Mouse (Mus musculus) brain, embryonic 18.5 days (tissue): Measurements from ENCODE around the gene Gm7073.

ENCODE experiments used
- DNase-seq: peaks from one replicate; pipeline ENCODE4 v3.0.0-alpha.2; 2012; ENCODE audit warnings: low read depth, low spot score

The Gm7073 gene

DNA sequence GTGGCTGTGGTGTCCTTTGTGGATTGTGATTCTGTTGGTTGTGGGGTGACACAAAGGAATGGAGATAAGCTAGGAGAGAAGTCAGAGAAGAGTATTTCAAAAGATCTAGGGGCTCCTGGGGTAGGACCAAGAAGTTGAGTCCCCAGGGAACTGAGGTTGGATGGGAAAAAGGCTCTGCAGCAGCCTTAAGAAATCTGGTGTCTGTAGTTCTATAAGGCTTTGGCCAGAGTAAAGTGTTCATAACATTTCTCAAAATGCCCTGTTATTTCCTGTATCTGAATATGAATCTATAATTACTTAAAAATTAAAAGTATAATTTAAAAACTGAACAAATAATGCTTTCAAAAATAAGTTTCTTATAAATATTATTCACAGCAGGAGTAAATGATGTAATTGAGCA, at the start of gene Gm7073:
Gene Gm7073, minus strand, starts transcription at position 101 of the 400 bp plus-strand sequence.
- DNase-seq: no peak

DNA sequence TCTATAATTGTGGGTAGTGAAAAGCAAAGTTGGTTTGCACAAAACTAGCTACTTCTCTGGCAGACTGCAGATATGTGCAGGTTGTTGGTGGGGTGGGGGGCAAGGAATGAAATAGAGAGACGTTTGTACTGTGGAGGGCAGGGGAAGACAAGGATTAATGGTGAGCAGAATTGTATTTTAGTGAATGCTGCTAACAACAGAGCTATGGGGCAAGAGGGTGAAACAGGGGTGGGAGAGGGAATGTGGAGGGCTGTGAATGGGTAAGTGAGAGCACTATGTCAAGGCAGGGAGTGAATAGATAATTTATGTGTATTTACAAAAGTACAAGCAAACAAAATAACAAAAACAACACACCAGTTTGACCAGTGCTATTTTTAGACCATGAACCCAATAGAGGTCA, 31.5 kb upstream of the Gm7073 start:
- no peak for DNase-seq

DNA sequence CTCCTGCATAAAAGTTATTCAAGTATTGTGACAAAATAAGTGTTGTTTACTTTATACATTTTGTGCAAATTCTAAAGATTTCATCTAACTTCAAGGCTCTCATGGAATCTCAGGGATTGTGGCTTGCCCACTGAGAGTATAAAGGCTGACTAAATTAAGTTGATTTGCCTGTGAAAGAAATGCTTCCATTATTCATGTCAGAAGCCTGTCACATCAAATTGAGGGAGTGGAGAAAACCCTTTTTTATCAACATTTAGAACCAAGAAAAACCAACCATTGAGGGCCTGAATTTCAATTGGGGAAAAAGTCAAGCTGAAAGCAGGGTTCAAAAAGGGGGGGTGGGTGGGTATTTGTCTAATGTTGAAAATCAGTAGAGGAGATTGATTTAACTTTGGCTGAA, 30.0 kb upstream of the Gm7073 start:
- no peak for DNase-seq

DNA sequence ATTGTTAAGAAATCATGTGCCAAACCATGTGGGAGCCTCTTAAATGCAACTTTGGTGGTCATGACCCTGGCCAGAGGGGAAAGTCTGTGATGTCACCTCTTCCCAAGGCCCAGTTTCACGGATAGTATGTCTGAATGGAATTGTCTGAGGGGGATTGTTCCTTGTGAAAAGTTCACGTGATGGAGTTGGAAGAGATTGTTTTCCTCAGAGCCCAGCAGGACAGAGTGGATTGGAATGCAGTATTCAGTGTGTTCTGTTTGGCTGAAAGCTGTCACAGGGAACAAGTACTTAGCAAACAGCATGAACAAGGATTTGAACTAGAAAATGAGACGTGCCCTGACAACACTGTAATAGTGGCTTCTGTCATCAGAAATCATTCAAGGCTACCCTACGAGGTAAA, 16.2 kb upstream of the Gm7073 start:
- DNase-seq: no peak

DNA sequence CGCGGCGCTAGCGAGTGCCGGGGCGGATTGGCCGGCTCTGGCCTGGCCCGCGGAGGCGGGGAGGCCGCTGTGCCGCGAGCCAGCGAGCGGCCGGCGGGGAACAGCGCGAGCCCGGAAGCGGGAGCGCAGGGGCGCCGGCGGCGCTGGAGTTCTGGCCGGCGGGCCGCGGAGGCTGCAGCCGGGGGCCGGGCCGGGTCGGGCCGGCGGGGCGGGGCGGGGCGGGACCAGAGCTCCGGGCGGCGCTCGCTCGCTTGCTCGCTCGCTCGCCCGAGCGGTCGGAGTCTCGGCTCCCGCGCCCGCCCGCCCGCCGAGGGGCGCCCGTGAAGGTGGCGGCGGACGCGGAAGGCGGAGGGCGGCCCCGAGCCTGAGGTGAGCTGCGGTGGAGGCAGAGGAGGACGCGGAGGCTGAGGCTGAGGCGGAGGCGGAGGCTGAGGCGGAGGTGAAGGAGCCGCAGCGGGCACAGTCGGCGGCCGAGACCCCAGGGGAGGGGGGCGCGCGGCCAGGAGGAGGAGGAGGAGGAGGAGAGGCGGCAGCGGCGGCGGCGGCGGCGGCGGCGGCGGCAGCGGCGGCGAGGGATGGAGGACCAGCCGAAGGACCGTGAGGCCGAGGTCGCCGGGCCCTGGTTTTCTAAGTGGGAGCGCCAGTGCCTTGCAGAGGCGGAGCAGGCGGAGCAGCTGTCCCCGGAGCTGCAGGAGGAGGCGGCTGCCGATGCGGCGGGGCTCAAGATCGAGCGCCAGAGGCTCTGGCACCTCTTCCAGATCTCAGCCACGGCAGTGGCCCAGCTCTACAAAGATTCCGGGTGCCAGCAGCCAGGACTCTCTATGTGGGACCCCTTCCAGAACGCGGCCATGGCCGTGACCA, 8.6 kb upstream of the Gm7073 start:
- DNase-seq: no peak

DNA sequence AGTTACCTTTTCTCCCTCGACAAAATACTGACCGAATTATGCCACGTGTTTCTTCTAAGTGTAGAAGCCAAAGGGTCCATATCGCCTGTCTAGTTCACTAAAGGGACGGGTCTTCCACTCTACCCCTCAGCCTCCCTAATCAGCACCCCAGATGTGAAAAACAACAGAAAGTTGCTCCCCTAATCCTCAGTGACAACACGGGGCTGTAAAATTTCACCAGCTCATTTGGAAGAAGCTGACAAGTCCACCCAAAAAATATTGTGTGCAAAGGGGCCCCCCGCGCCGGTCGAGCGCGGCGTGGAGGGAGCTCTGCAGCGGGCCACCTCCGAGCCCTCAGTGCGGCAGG, 8.0 kb upstream of the Gm7073 start:
- no peak for DNase-seq

DNA sequence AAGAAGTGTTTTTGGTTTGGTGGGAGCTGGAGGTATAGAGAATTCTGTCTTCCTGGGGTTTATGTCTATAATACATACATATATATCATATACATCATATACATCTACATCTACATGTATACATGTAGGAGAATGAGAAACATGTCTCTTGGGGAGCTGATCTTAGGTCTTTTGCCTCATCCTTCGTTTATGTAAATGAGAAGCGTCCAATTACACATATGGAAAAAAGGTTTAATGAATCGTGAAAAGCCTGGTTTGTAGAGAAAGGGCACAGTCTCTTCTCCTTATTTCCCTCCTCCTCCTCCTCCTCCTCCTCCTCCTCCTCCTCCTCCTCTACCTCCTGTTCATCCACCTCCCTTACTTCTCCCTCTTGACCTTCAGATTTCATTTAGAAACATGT, 6.9 kb upstream of the Gm7073 start:
- DNase-seq: no peak

DNA sequence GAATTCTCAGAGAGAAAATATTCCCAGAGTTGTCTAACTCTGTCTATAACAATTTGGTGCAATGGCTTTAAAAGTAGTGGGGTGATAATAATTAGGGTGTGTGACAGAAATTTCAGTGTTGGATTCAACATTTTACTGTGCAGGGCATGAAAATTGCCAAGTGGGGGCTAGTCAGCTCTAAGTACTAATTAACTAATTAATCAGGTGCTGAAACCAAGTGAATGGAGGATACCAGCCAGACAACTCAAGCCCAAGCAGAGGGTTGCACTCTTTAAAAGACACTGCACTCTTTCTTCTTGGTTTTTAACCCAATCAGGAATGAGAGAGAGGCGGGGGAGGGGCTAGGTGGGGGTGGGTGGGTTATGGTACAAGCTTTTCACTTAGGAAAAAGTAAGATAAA, 6.4 kb upstream of the Gm7073 start:
- no peak for DNase-seq

DNA sequence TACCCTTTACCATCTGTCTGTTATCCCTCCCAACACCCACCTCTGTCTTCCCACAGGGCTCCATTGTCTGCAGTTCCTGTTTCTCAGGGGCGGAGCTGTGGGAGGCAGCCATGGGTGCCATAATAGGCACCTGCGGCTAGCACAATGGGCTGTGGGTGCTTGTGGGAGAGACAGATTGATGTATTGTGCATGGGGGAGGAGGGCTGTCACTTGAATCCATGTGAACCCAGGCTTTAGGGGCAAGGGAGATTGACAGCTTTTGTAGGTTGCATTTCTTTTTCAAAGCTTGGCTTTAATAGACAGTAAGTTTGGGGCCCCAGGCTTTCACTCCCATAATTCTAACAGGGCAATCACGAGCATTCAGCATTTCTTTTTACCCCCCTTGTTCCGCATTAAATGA, 5.0 kb upstream of the Gm7073 start:
- no peak for DNase-seq

DNA sequence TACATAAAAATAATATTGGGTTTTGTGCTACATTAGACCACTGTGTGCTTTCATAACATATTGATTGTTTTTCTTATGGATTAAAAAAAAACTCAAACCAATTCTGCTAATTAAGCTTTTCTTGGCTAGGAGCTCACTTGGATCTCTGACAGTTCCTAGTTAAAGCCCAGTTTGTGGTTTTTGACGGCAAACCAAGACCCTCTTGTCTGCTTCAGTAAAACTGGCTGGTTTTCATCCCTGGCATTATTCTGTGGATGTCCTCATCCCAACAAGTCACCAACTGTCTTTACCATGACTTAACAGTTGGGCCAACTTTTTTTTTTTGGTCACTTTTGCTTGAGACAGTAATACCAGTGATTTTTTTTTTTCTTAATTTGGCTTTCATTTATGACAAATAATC, 3.9 kb upstream of the Gm7073 start:
- no peak for DNase-seq

DNA sequence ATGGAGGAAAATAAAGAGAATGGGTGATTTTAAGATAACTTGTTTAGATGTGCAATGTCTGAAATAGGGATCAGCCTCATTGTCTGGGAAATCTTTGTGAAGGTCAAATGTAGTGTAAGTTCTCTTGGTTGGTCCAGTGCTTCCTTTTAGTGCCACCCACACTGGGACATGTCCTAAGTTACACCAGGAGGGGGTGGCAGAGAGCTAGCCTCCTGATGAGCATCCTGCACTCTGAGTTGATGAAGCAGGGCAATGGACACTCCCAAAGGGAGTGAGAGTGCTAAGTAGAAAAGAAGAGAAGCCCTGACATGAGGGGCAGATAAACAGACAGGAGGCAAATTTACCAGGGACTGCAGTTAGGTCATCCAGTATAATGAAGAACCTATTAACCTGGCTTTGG, 35.1 kb downstream of the Gm7073 start:
- DNase-seq: no peak

DNA sequence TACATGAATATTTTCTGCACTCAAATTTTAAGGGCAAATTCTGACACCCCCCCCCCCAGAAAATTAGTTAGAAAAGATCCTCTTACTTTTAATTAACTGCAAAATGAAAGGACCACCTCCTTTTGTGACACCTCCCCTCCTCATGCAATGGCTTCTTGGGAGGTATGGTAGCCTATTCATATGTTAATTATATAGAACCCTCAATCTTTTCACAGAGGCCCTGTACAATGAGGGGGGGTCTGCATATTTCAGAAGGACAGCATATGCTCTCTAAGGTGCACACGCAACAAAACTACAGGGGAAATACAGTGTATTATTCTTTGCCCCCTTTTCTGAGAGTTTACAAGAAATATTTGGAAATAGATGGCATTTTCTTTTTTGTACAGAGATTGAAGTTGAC, 41.3 kb downstream of the Gm7073 start:
- DNase-seq: no peak

DNA sequence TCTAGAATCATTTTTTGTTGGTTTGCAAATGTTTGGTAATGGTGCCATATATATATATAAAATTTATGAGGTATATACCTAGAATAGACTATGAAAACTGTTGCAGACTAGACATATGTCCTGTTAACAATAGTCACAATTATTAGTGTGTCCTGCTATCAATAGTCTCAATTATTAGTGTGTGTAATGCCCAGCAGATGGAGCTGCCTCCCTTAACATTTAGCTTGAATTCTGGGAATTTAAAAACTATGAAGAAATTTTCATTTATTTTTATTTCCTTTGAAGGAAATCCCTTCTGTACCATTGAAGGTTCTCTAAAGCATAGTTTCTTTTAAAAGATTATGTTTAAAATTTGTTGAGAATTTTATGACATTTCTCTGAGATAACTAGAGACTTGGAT, 43.7 kb downstream of the Gm7073 start:
- no peak for DNase-seq

DNA sequence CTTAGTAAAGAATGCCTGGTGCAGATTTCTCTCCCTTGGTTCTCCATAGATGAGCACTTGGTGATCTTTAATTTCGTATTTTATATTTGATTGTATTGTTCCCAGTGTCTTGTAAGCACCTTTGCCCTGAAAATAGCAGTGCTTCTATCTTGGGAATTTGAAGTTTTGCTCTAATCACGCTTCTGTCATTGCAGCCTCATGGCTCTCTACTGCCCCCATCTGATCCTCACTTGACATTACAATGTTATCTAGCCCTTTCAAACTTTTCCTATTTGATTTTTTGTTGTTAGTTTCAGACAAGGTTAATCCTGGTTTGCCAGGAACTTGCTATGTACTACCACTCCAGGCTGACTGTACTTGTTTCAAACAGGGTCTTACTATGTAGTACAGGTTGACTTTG, 75.3 kb downstream of the Gm7073 start:
- DNase-seq: no peak

DNA sequence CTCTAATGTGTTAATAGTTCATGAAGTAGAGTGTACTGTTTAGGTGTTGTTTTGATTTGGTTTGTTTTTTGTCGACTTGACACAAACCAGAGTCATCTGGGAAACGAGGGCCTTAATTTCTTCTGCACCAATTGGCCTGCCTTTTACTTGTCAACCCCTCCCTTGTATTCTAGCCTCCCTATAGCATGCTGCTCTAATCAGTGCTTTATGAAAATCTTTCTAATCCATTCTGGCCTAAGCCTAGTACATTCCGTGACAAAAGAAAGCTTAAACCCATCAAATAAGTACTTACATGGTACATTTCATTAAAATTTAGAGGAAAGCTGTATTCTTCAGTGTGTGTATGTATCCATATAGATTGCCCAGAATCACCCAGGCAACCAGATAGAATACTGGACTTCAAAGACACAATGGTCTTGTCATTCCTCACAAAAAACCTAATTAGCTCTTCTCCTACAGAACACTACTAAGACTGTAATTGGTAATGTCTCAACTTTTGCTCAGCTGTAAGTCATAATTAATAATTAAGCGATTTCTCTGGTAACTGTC, 124.4 kb downstream of the Gm7073 start:
- DNase-seq: no peak

DNA sequence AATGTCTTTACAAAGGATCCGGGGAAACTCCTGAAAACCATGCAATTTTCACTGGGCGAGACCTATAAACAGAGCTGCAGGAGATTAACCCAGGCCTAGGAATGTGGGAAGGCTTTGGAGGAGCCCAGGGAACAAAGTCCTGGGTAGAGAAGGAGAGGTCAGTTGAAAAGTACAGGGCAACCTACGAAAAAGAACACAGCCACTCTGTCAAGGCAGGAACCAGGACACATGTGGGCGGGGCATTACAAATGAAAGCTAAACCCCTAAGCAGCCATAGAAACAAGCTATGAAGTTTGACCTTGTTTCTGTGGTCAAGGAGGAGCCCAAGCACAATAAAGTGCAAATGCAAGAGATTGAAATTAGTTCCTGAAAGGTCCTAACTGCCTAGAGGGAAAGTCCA, 133.4 kb downstream of the Gm7073 start:
- DNase-seq: no peak

DNA sequence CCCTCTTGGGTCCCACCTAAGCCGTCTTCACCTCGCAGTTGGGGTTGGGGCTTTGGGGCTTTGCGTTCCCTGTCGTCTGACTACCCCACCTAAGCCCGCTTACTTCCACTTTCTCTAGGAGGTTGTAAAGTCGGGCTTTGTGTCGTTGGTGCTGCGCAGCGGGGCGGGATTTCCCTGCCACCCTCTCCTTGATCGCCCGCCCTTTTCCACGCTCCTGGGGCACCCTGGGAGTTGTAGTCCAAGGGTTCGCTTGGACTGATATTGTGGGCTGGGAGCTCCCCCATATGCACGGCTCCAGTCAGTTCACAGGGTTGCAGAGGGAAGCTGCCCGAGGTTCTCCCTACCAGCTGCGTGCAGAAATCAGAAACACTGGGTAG, 134.4 kb downstream of the Gm7073 start:
- peak; percentile 79 for DNase-seq

DNA sequence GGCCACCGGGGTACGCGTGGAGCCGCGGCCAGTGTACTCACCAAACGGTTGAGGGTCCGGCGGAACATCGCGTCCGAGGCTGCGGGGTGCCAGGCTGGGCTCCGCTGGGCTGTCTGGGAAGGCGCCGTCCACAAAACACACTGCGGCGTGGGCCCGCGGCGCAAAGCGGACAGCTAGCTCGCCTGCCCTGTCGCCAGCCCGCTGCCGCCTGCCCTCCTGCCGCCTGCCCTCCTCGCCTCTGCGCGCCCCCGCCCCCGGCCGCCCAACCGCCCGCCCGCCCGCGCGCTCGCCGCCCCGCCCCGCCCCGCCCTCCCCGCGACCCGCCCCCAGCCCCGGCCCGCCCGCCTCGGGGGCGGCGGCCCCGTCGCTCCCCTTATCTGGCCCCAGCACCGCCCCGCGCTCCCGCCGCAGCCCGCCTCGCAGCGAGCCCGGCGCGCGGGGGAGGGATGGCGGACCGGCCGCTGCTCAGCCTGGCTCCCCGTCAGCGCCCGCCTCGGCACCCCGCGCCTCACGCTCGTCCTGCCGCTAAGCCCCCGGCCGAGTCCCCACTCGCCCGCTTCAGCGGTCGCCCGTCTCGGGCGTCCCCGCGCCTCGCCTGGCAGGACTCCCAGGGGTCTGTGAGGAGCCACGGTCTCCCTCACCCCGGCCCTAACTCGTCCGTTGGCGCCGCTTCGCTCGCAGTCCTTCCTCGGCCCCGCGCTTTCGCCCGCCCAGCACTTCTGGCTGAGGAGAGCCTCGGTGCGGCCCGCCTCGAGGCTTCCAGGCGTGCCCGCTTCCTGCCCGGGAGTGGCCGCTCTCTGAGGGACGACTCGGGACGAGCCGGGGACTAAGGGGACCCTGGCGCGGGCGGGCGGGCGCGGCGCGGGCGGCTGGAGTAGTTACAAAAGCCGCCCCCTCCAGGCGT, 135.0 kb downstream of the Gm7073 start:
- DNase-seq: no peak

DNA sequence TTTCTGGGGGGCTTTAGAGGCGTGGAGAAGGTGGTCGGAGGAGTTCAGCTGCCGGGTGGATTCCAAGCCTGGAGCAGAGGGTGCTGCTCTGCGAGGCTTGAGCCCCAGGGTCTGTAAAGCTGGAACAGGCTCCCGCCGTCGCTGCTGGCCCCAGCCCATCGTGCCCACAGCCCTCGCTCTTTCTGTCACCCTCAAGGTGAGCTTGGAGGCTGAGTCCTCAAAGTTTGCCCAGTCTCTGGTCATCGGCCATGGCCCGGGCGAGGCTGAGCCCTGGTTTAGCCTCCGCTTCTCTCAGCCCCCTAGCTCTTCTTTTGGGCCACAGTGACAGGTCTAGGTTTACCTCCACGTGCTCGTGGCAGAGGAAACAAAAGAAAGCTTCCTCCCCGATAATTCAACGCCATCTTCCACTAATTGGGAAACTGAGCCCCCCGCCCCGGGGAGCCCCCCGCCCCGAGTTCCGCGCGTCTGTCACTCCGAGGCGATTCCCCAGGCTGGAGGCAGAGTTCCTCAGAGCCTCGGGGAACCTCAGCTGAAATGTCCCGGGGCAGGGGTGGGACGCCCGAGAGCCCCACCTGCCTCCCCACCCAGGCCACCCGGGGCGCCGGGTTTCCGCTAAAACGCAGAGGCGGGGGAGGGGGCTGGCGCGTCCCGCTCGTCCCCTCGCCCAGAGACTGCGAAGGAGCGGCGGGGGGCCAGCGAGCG, 135.8 kb downstream of the Gm7073 start:
- no peak for DNase-seq

DNA sequence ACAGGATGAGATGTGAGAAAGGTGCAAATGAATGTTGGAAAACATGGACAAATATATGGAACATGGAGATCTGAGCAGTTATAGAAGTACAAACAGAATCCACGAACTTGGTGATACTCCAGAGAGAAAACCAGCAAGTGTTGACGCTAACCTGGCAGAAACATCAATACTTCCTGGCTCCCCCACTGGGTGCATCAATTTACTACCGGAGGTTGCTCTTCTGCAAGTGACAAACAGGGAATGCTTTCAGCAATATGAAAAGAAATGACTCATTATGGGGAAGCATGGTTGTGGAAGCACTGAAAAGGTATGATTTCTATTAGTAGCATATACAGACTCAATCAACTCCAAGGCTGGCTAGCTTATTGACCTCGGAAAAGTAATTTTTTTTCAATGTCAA, 144.8 kb downstream of the Gm7073 start:
- DNase-seq: no peak

DNA sequence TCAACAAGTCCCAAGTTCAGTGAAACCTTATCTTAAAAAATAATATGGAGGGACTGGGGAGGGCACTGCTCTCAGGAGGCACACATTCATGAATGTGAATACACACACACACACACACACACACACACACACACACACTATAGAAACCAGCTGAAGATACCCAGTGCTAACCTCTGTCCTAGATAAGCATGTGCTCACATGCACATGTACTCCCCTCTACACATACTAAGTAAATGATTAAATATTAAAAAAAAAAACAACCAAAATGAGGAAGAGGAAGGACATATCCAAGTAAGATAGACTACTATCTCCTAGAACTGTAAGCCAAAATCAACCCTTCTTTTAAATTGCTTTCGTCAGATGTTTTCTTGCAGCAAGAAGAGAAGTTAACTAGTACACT, 152.2 kb downstream of the Gm7073 start:
- no peak for DNase-seq
